Mouse (Mus musculus) brain, embryonic 14.5 days (tissue): Measurements from ENCODE around the gene Thyn1. TPM values are rescaled to one million over a fixed set of nuclear protein-coding genes. Genes with fewer than 3 reads are reported as not detected.

Source experiments
- DNase-seq: peaks from one replicate; pipeline ENCODE4 v3.0.0-alpha.2; 2011; ENCODE audit warnings: low read depth
- CTCF ChIP-seq: fragments of 200-500 bp; IDR thresholded peaks from 2 replicates; pipeline ENCODE4 v1.5.1; 2012; ENCODE audit warnings: inconsistent platforms, mild to moderate bottlenecking, moderate library complexity, borderline replicate concordance; ENCODE audit not compliant: insufficient read depth, insufficient read length; ENCODE audit errors: extremely low read depth
- POLR2A ChIP-seq: fragments of 200-500 bp; IDR thresholded peaks from 2 replicates; pipeline ENCODE4 v1.6.1; 2012; ENCODE audit warnings: mild to moderate bottlenecking, inconsistent platforms, borderline replicate concordance; ENCODE audit not compliant: poor library complexity, insufficient read depth, insufficient read length, severe bottlenecking; ENCODE audit errors: extremely low read depth
- polyA plus RNA-seq: library from polyadenylated mRNA; depleted of rRNA; stranded (reverse); fragments of >200 nt; gene quantifications from 2 replicates; pipeline ENCODE4 v1.2.3, GENCODE M21; 2012; rRNA removed

Gene Thyn1
- polyA plus RNA-seq, 1 experiment: 59.2 TPM

GRCm38 (mm10) chr9:27029828-27030762, 30.6 kb downstream of the Thyn1 start, which contains the start of the genes Vps26b and Ncapd3:
Gene Vps26b (minus strand): TSS chr9:27030065.
Gene Ncapd3 (plus strand): TSS chr9:27030175.
- TF ChIP-seq CTCF (0 out of 2 replicates have a peak, but pooled peaks have one; percentile 35), POLR2A (peak; percentile 72)
- DNase-seq: peak; percentile 99

- TF ChIP-seq POLR2A: 0 out of 2 replicates have a peak, but pooled peaks have one; percentile 23
- TF ChIP-seq CTCF: no peak
- DNase-seq: no peak
Observed at GRCm38 (mm10) chr9:27030763-27031100, 31.2 kb downstream of the Thyn1 start.

GRCm38 (mm10) chr9:27043892-27044291, 44.4 kb downstream of the Thyn1 start:
- TF ChIP-seq POLR2A (no peak), CTCF (no peak)
- DNase-seq: no peak

- TF ChIP-seq POLR2A (no peak), CTCF (no peak)
- peak; percentile 20 for DNase-seq
Observed at GRCm38 (mm10) chr9:27049492-27049891, 50.0 kb downstream of the Thyn1 start.

Other genes starting within 250 kb of the Thyn1 start
- 3.3 and 3.5 TPM in 2 replicates for gene Glb1l2, start 193.2 kb upstream of the Thyn1 start, polyA plus RNA-seq
- 0.03 and 0.11 TPM in 2 replicates for gene Glb1l3, start 138.8 kb upstream of the Thyn1 start, polyA plus RNA-seq
- 0.38 and 0.55 TPM in 2 replicates for gene Gm1110, start 76.6 kb upstream of the Thyn1 start, polyA plus RNA-seq
- 32.1 and 36.9 TPM in 2 replicates for gene Acad8, start 144 bp upstream of the Thyn1 start, polyA plus RNA-seq
- gene Vps26b, start 30.4 kb downstream of the Thyn1 start, polyA plus RNA-seq: 82.6 and 92.3 TPM in 2 replicates
- gene Ncapd3, start 30.5 kb downstream of the Thyn1 start, polyA plus RNA-seq: 28.9 and 40.8 TPM in 2 replicates
- gene Jam3, start 155.7 kb downstream of the Thyn1 start, polyA plus RNA-seq: 53.5 and 63.4 TPM in 2 replicates